In genomic region chr10:105573908-105574694, GRCm38 (mm10) we compare ENCODE assay signal across 8 mouse cellular contexts. TPM values are rescaled to one million over a fixed set of nuclear protein-coding genes. Genes with fewer than 3 reads are reported as not detected.
DNase-seq lines count a peak whose midpoint lies in the region; ATAC-seq lines count a peak whose summit lies in the region.

Tmtc2 (minus strand) TSS chr10:105574451.

- H3K4me1 ChIP-seq in brown adipose tissue, adult 24 weeks (ENCODE audit: control insufficient read depth, insufficient read depth, insufficient read length, low read length), result no peaks in the 10 kb centered on the region
- H3K4me1 ChIP-seq in forebrain, embryonic 10.5 days, result peaks cover 29% of the 10 kb centered on the region
- H3K4me1 ChIP-seq in heart, embryonic 14.5 days (ENCODE audit: control insufficient read depth in 2 of 2, insufficient read depth in 2 of 2, low read length in 2 of 2), result peaks cover 5 to 18% of the 10 kb centered on the region in 2 experiments; a peak in 2 of 4 replicates
- peaks cover 30% of the 10 kb centered on the region for H3K4me1 ChIP-seq in liver, embryonic 12.5 days
- H3K4me1 ChIP-seq in stomach, embryonic 14.5 days (ENCODE audit: control insufficient read depth, insufficient read depth, low read length), result 0 out of 2 replicates have a peak, but pooled peaks cover 2% of the 10 kb centered on the region

- peak within 1 kb of the TSS; percentile 87 for H3K4me3 ChIP-seq in brown adipose tissue, adult 24 weeks (ENCODE audit: insufficient read depth, low read depth, low read length)
- H3K4me3 ChIP-seq in forebrain, embryonic 10.5 days, result peak within 1 kb of the TSS; percentile 80
- H3K4me3 ChIP-seq in heart, embryonic 14.5 days (ENCODE audit: control insufficient read depth in 1 of 2, insufficient read depth in 1 of 2, low read depth in 1 of 2, low read length in 2 of 2), result peak within 1 kb of the TSS; percentile 82 to 85
- H3K4me3 ChIP-seq in liver, embryonic 12.5 days, result peak within 1 kb of the TSS; percentile 77
- peak within 1 kb of the TSS; percentile 83 for H3K4me3 ChIP-seq in stomach, embryonic 14.5 days (ENCODE audit: low read depth, low read length)

- H3K4me2 ChIP-seq in heart, embryonic 14.5 days (ENCODE audit: low read length), result peak within 1 kb of the TSS; percentile 95
- H3K4me2 ChIP-seq in liver, embryonic 12.5 days, result peak within 1 kb of the TSS; percentile 98
- peak within 1 kb of the TSS; percentile 68 for H3K4me2 ChIP-seq in stomach, embryonic 14.5 days (replicated peaks; ENCODE audit: low read depth, low read length)

- peaks cover 62% of the 10 kb centered on the region for H3K27me3 ChIP-seq in forebrain, embryonic 10.5 days (ENCODE audit: poor library complexity, severe bottlenecking)
- H3K27me3 ChIP-seq in heart, embryonic 14.5 days (ENCODE audit: control insufficient read depth, insufficient read depth, low read length), result no peaks in the 10 kb centered on the region
- peaks cover 12% of the 10 kb centered on the region; the same call in 1 of the 2 replicates for H3K27me3 ChIP-seq in liver, embryonic 12.5 days (replicated peaks)
- H3K27me3 ChIP-seq in stomach, embryonic 14.5 days (ENCODE audit: control insufficient read depth, insufficient read depth, low read length), result no peaks in the 10 kb centered on the region

- peak within 1 kb of the TSS; percentile 28; the same call in 1 of the 2 replicates for H3K27ac ChIP-seq in brown adipose tissue, adult 24 weeks (replicated peaks; ENCODE audit: low read depth, low read length)
- H3K27ac ChIP-seq in forebrain, embryonic 10.5 days, result peak within 1 kb of the TSS; percentile 87
- H3K27ac ChIP-seq in heart, embryonic 14.5 days (replicated peaks in 1 of 2; ENCODE audit: control insufficient read depth in 1 of 2, insufficient read depth in 1 of 2, low read depth in 2 of 2, low read length in 2 of 2), result peak within 1 kb of the TSS; percentile 67 to 80
- H3K27ac ChIP-seq in liver, embryonic 12.5 days, result peak within 1 kb of the TSS; percentile 64
- peak within 1 kb of the TSS; percentile 92 for H3K27ac ChIP-seq in stomach, embryonic 14.5 days (ENCODE audit: low read length)

- ATAC-seq in heart, embryonic 14.5 days (ENCODE audit: insufficient number of reproducible peaks, insufficient read depth, low FRiP score, low read depth), result peak; percentile 95
- ATAC-seq in liver, embryonic 12.5 days, result peak; percentile 97
- peak; percentile 96 for ATAC-seq in stomach, embryonic 14.5 days (ENCODE audit: insufficient number of reproducible peaks, insufficient read depth, low FRiP score, low read depth)

- H3K9ac ChIP-seq in heart, embryonic 14.5 days (ENCODE audit: low read length), result peak within 1 kb of the TSS; percentile 82
- H3K9ac ChIP-seq in liver, embryonic 12.5 days, result peak within 1 kb of the TSS; percentile 75
- H3K9ac ChIP-seq in stomach, embryonic 14.5 days (replicated peaks; ENCODE audit: low read depth, low read length), result peak within 1 kb of the TSS; percentile 76

- peak; percentile 77 for DNase-seq in CD4-positive helper T cell, adult 2 months (ENCODE audit: low read depth, low spot score)
- peak; percentile 83 for DNase-seq in forebrain, embryonic 10.5 days (ENCODE audit: extremely low spot score, low spot score)
- peak; percentile 92 for DNase-seq in kidney, postnatal 10 days
- peak; percentile 81 for DNase-seq in naive thymus-derived CD4-positive, alpha-beta T cell, adult 2 months (ENCODE audit: low read depth)

- H3K9me3 ChIP-seq in forebrain, embryonic 10.5 days, result no peaks in the 10 kb centered on the region
- no peaks in the 10 kb centered on the region for H3K9me3 ChIP-seq in heart, embryonic 14.5 days (ENCODE audit: control insufficient read depth, low read length)
- no peaks in the 10 kb centered on the region for H3K9me3 ChIP-seq in liver, embryonic 12.5 days (replicated peaks)
- H3K9me3 ChIP-seq in stomach, embryonic 14.5 days (ENCODE audit: control insufficient read depth, low read depth, low read length), result no peaks in the 10 kb centered on the region

- H3K36me3 ChIP-seq in forebrain, embryonic 10.5 days (replicated peaks), result no peaks in the 10 kb centered on the region
- H3K36me3 ChIP-seq in heart, embryonic 14.5 days (ENCODE audit: control insufficient read depth, insufficient read depth, low read length), result no peaks in the 10 kb centered on the region
- H3K36me3 ChIP-seq in liver, embryonic 12.5 days, result no peaks in the 10 kb centered on the region
- no peaks in the 10 kb centered on the region for H3K36me3 ChIP-seq in stomach, embryonic 14.5 days (ENCODE audit: control insufficient read depth, insufficient read depth, low read length)

- under 1% methylated on average over 50 of the region's 61 CpGs for WGBS in forebrain, embryonic 10.5 days
- WGBS in heart, embryonic 14.5 days, result under 1% methylated on average over 51 of the region's 61 CpGs
- WGBS in liver, embryonic 12.5 days (ENCODE audit: insufficient replicate concordance), result under 1% methylated on average over 58 of the region's 61 CpGs
- WGBS in stomach, embryonic 14.5 days, result under 1% methylated on average over 55 of the region's 61 CpGs

RNA-seq across cellular contexts. Expression of gene Tmtc2, which starts in this region (rescaled TPM):
- polyA plus RNA-seq in brown adipose tissue, adult 24 weeks (2012; ENCODE audit: insufficient read depth, insufficient read length, missing spikeins), result 1.1 and 2.8 TPM in 2 replicates
- 4.2 and 4.8 TPM in 2 replicates for polyA plus RNA-seq in forebrain, embryonic 10.5 days (2016; fragmentation: Nextera tagmentation; extraction: Ambion mirVana)
- 2.5 and 3.3 TPM in 2 replicates for polyA plus RNA-seq in heart, embryonic 14.5 days (2014; fragmentation: Nextera tagmentation; extraction: Ambion mirVana)
- 2.8 TPM in 2 replicates for polyA plus RNA-seq in liver, embryonic 12.5 days (2016; fragmentation: Nextera tagmentation; extraction: Ambion mirVana)
- 16.4 and 17.0 TPM in 2 replicates for polyA plus RNA-seq in stomach, embryonic 14.5 days (2014; fragmentation: Nextera tagmentation; extraction: Ambion mirVana)

Comparison
In these comparisons a context has a peak if more than half of its experiments do, and no peak if none do; other contexts are left out.
1. Peak in every context shown above with its lines: DNase-seq, ATAC-seq, H3K4me3 ChIP-seq and H3K27ac ChIP-seq.
2. H3K27ac ChIP-seq: peak in every context shown above with its lines; median percentile 92 in stomach, embryonic 14.5 days; 87 in forebrain, embryonic 10.5 days; 74 in heart, embryonic 14.5 days; 64 in liver, embryonic 12.5 days; 28 in brown adipose tissue, adult 24 weeks.